Mouse (Mus musculus): ENCODE measurements around the gene Fcgrt.

- TF ChIP-seq CTCF (IDR thresholded peaks at IDR 0.05; ENCODE audit: extremely low read depth, insufficient read depth, low read length) (no peak), POLR2A (IDR thresholded peaks at IDR 0.05; ENCODE audit: extremely low read depth, insufficient read depth, low read length) (no peak)
Measured at GRCm38 (mm10) chr7:45092048-45092447, 11.6 kb downstream of the Fcgrt start, which contains the start of gene Rcn3.
